Mouse (Mus musculus): ENCODE data around the gene Katna1. TPM values are rescaled to one million over a fixed set of nuclear protein-coding genes. Genes with fewer than 3 reads are reported as not detected.

Katna1 gene
- polyA plus RNA-seq, 1 experiment, result 22.6 TPM

DNA sequence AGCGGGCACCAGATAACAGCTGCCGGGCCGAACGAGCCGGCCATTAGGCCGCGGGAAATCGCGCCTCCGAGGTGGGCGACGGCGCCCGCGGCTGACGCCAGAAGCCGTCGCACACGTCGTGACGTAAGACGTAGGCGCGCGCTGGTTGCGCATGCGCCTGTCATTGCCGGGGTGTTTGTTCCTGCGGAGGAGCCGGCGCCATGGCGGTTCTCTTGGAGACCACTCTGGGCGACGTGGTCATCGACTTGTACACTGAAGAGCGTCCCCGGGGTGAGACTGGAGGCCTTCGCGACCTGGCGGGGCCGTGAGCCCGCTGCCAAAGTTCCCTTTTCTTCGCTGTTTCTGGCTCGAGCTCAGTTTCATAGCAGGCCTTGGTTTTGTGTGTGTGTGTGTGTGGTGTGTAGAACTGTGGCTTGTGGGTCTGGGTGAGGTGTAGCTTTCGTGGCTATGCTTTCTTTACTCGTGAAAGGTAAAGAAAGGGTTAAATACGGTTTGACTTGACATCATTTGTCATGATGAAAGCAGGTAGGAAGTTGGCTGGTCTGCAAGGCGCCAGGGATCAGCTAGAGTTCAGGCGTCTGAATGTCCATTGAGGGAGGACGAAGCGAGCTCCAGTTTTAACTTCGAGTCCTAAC, 67.1 kb downstream of the Katna1 start, which contains the start of the genes Ginm1 and Ppil4:
Gene Ginm1 (minus strand): TSS at position 74 of the 635 bp plus-strand sequence.
Gene Ppil4 (plus strand): TSS at position 141 of the 635 bp plus-strand sequence.
- peak; percentile 77 for TF ChIP-seq E2F4 (IDR thresholded peaks at IDR 0.05; ENCODE audit: insufficient read depth)
- TF ChIP-seq USF1 (IDR thresholded peaks at IDR 0.05; ENCODE audit: low read depth), result no peak
- TF ChIP-seq MAX (IDR thresholded peaks at IDR 0.05; ENCODE audit: low read depth), result no peak
- no peak for TF ChIP-seq REST (IDR thresholded peaks at IDR 0.05; ENCODE audit: insufficient read depth, insufficient read length)
- TF ChIP-seq MYOG (IDR thresholded peaks at IDR 0.05; ENCODE audit: control insufficient read depth in 1 of 3, insufficient read depth in 1 of 3, insufficient read length in 2 of 3, low read depth in 2 of 3), result peak in 1 of 3 experiments; percentile 68
- peak in 2 of 3 experiments; percentile 7 to 30 for TF ChIP-seq MYOD1 (IDR thresholded peaks at IDR 0.05; ENCODE audit: control insufficient read depth in 1 of 3, insufficient read length in 2 of 3, low read depth in 2 of 3)
- TF ChIP-seq SRF (IDR thresholded peaks at IDR 0.05; ENCODE audit: control insufficient read depth, insufficient read length, low read depth), result peak; percentile 85
- TF ChIP-seq TCF3 (IDR thresholded peaks at IDR 0.05; ENCODE audit: insufficient read length, low read depth), result no peak
- TF ChIP-seq TCF12 (IDR thresholded peaks at IDR 0.05; ENCODE audit: insufficient read depth, poor library complexity, severe bottlenecking), result no peak
- peak; percentile 91 for TF ChIP-seq POLR2AphosphoS2 (IDR thresholded peaks at IDR 0.05; ENCODE audit: insufficient read length, low read depth)
- TF ChIP-seq CEBPB (IDR thresholded peaks at IDR 0.05; ENCODE audit: insufficient read depth, poor library complexity, severe bottlenecking), result no peak
- peak; percentile 85 for TF ChIP-seq POLR2A (IDR thresholded peaks at IDR 0.05; ENCODE audit: insufficient read length, low read depth)
- Histone ChIP-seq H3K4me2 (ENCODE audit: low read depth) (peak within 1 kb of the TSS; percentile 86), H3K36me3 (ENCODE audit: control insufficient read depth, insufficient read depth) (peaks cover 10% of the 10 kb centered on the region), H3K4me3 (peak within 1 kb of the TSS; percentile 86), H3K27me3 (ENCODE audit: control insufficient read depth, insufficient read depth, insufficient read length) (no peaks in the 10 kb centered on the region), H3K79me2 (ENCODE audit: control insufficient read depth, insufficient read depth) (peaks cover 40% of the 10 kb centered on the region), H3ac (ENCODE audit: control insufficient read depth, insufficient read length) (peak within 1 kb of the TSS; percentile 17)

DNA sequence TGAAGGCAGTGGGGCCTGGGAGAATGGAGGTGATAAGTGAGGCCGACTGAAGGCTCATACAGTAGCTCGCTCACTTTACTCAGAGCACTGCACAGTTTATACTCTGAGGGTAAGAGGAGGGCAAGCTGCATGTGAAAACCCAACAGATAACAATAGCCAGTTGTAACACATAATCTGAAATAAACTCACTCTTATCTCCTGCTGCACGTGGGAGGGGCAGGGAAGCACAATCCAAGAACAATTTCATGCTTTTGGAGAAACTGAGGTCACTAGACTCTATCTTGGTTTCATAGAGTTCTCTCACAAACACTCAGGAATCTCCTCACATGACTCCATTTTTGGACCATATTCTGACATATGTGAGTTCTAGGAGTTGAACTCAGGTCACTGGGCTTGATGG, 75.5 kb downstream of the Katna1 start:
- H3K36me3 ChIP-seq (ENCODE audit: control insufficient read depth, insufficient read depth), result peaks cover 67% of the 10 kb centered on the region
- TF ChIP-seq USF1 (IDR thresholded peaks at IDR 0.05; ENCODE audit: low read depth) (no peak), E2F4 (IDR thresholded peaks at IDR 0.05; ENCODE audit: insufficient read depth) (no peak), MAX (IDR thresholded peaks at IDR 0.05; ENCODE audit: low read depth) (no peak), POLR2A (IDR thresholded peaks at IDR 0.05; ENCODE audit: insufficient read length, low read depth) (no peak), POLR2AphosphoS2 (IDR thresholded peaks at IDR 0.05; ENCODE audit: insufficient read length, low read depth) (no peak), MYOG (IDR thresholded peaks at IDR 0.05; ENCODE audit: control insufficient read depth in 1 of 3, insufficient read depth in 1 of 3, insufficient read length in 2 of 3, low read depth in 2 of 3) (no peak), REST (IDR thresholded peaks at IDR 0.05; ENCODE audit: insufficient read depth, insufficient read length) (no peak), SRF (IDR thresholded peaks at IDR 0.05; ENCODE audit: control insufficient read depth, insufficient read length, low read depth) (no peak), MYOD1 (IDR thresholded peaks at IDR 0.05; ENCODE audit: control insufficient read depth in 1 of 3, insufficient read length in 2 of 3, low read depth in 2 of 3) (no peak), CEBPB (IDR thresholded peaks at IDR 0.05; ENCODE audit: insufficient read depth, poor library complexity, severe bottlenecking) (no peak), TCF12 (IDR thresholded peaks at IDR 0.05; ENCODE audit: insufficient read depth, poor library complexity, severe bottlenecking) (no peak), TCF3 (IDR thresholded peaks at IDR 0.05; ENCODE audit: insufficient read length, low read depth) (no peak)
- H3ac ChIP-seq (ENCODE audit: control insufficient read depth, insufficient read length), result no peak overlapping the region
- no peaks in the 10 kb centered on the region for H3K79me2 ChIP-seq (ENCODE audit: control insufficient read depth, insufficient read depth)
- no peak overlapping the region for H3K4me3 ChIP-seq
- H3K27me3 ChIP-seq (ENCODE audit: control insufficient read depth, insufficient read depth, insufficient read length), result no peaks in the 10 kb centered on the region
- H3K4me2 ChIP-seq (ENCODE audit: low read depth), result no peak overlapping the region

- TF ChIP-seq MYOG (IDR thresholded peaks at IDR 0.05; ENCODE audit: control insufficient read depth in 1 of 3, insufficient read depth in 1 of 3, insufficient read length in 2 of 3, low read depth in 2 of 3), result no peak
- TF ChIP-seq USF1 (IDR thresholded peaks at IDR 0.05; ENCODE audit: low read depth), result no peak
- no peak for TF ChIP-seq TCF12 (IDR thresholded peaks at IDR 0.05; ENCODE audit: insufficient read depth, poor library complexity, severe bottlenecking)
- H3K79me2 ChIP-seq (ENCODE audit: control insufficient read depth, insufficient read depth), result no peaks in the 10 kb centered on the region
Measured at GRCm38 (mm10) chr10:7802519-7803140, 76.8 kb downstream of the Katna1 start.

DNA sequence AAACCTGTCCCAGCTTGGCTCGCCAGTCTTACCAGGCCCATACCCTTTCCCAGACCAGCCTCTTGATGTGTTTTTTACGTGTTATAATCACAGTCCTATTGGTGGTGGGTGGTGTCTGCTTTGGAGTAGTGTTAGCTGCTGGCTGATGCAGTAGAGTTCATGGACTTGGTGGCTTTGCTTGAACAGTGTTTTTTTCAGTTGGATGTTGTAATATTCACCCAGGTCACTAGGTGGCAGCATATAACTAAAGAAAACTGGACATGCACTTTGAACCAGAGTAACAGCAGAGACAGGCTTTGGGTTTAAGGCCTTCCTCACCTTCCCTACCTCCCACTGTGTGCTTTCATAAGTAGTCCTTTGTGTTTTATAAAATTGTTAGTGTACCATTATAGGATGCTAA, 84.1 kb downstream of the Katna1 start:
- Histone ChIP-seq H3K36me3 (ENCODE audit: control insufficient read depth, insufficient read depth) (peaks cover 46% of the 10 kb centered on the region), H3K79me2 (ENCODE audit: control insufficient read depth, insufficient read depth) (no peaks in the 10 kb centered on the region), H3K4me3 (no peak overlapping the region), H3K4me2 (ENCODE audit: low read depth) (no peak overlapping the region), H3ac (ENCODE audit: control insufficient read depth, insufficient read length) (no peak overlapping the region), H3K27me3 (ENCODE audit: control insufficient read depth, insufficient read depth, insufficient read length) (no peaks in the 10 kb centered on the region)
- TF ChIP-seq SRF (IDR thresholded peaks at IDR 0.05; ENCODE audit: control insufficient read depth, insufficient read length, low read depth), result no peak
- no peak for TF ChIP-seq POLR2AphosphoS2 (IDR thresholded peaks at IDR 0.05; ENCODE audit: insufficient read length, low read depth)
- no peak for TF ChIP-seq REST (IDR thresholded peaks at IDR 0.05; ENCODE audit: insufficient read depth, insufficient read length)
- no peak for TF ChIP-seq E2F4 (IDR thresholded peaks at IDR 0.05; ENCODE audit: insufficient read depth)

More at GRCm38 (mm10) chr10:7802519-7803140, 76.8 kb downstream of the Katna1 start:
- Histone ChIP-seq H3K36me3 (ENCODE audit: control insufficient read depth, insufficient read depth) (peaks cover 61% of the 10 kb centered on the region), H3K4me2 (ENCODE audit: low read depth) (no peak overlapping the region), H3K4me3 (no peak overlapping the region), H3K27me3 (ENCODE audit: control insufficient read depth, insufficient read depth, insufficient read length) (no peaks in the 10 kb centered on the region), H3ac (ENCODE audit: control insufficient read depth, insufficient read length) (no peak overlapping the region)

Other genes starting within 250 kb of the Katna1 start
- 4.8 TPM for gene Lrp11, start 136.2 kb upstream of the Katna1 start, polyA plus RNA-seq (2012; fragmentation: generic; extraction: Trizol)
- gene Nup43, start 58.5 kb upstream of the Katna1 start, polyA plus RNA-seq (2012; fragmentation: generic; extraction: Trizol), result 15.4 TPM
- gene Pcmt1, start 44.9 kb upstream of the Katna1 start, polyA plus RNA-seq (2012; fragmentation: generic; extraction: Trizol), result 61.6 TPM
- gene Lats1, start 44.8 kb upstream of the Katna1 start, polyA plus RNA-seq (2012; fragmentation: generic; extraction: Trizol), result 5.0 TPM
- 22.2 TPM for gene Ginm1, start 66.8 kb downstream of the Katna1 start, polyA plus RNA-seq (2012; fragmentation: generic; extraction: Trizol)
- gene Ppil4, start 66.9 kb downstream of the Katna1 start, polyA plus RNA-seq (2012; fragmentation: generic; extraction: Trizol), result 4.2 TPM
- gene Zc3h12d, start 106.5 kb downstream of the Katna1 start, polyA plus RNA-seq (2012; fragmentation: generic; extraction: Trizol), result not detected
- 34.0 TPM for gene Tab2, start 230.2 kb downstream of the Katna1 start, polyA plus RNA-seq (2012; fragmentation: generic; extraction: Trizol)

Data from myocyte (in vitro differentiated cells).